Mouse (Mus musculus) spleen, adult 2 months (tissue): Measurements from ENCODE around the gene Gna12. TPM values are rescaled to one million over a fixed set of nuclear protein-coding genes. Genes with fewer than 3 reads are reported as not detected.

Experiments used
- DNase-seq, 2 experiments: peaks; one replicate each; pipeline versions ENCODE4 v3.0.0 to v3.0.0-alpha.2; 2012 to 2021; ENCODE audit warnings: low spot score in 2 of 2, low read depth in 1 of 2
- H3K27ac ChIP-seq: fragments of 200-500 bp; 2 replicates; pipeline ENCODE4 v1.5.1; 2012; ENCODE audit warnings: low read length, inconsistent platforms; ENCODE audit not compliant: insufficient read depth
- H3K27me3 ChIP-seq: fragments of 200-500 bp; 2 replicates; pipeline ENCODE4 v1.6.1; 2012; ENCODE audit warnings: mild to moderate bottlenecking, moderate library complexity, low read length, inconsistent platforms; ENCODE audit not compliant: control insufficient read depth, insufficient read depth
- H3K36me3 ChIP-seq: fragments of 200-500 bp; 2 replicates; pipeline ENCODE4 v1.6.1; 2012; ENCODE audit warnings: mild to moderate bottlenecking, low read length, inconsistent platforms; ENCODE audit not compliant: control insufficient read depth, insufficient read depth
- H3K4me1 ChIP-seq: fragments of 200-500 bp; 2 replicates; pipeline ENCODE4 v1.6.1; 2011; ENCODE audit warnings: inconsistent platforms; ENCODE audit not compliant: control insufficient read depth, insufficient read depth, insufficient read length
- H3K4me3 ChIP-seq: fragments of 200-500 bp; 2 replicates; pipeline ENCODE4 v1.5.1; 2011; ENCODE audit warnings: mild to moderate bottlenecking, inconsistent platforms; ENCODE audit not compliant: insufficient read depth, insufficient read length; ENCODE audit errors: extremely low read depth
- CTCF ChIP-seq: fragments of 200-500 bp; IDR thresholded peaks from 2 replicates; pipeline ENCODE4 v1.5.1; 2011; ENCODE audit warnings: mild to moderate bottlenecking, inconsistent platforms; ENCODE audit not compliant: insufficient read depth, insufficient read length, insufficient replicate concordance; ENCODE audit errors: extremely low read depth
- POLR2A ChIP-seq: fragments of 200-500 bp; IDR thresholded peaks from 2 replicates; pipeline ENCODE4 v1.6.1; 2011; ENCODE audit warnings: low read depth, low read length, inconsistent platforms
- WGBS: fragments of 180-500 bp; shearing (Covaris S2); methylation state at CpG from one replicate; pipeline ENCODE4 v1.1.7; 2018; 5-methylcytosine and 5-hydroxymethylcytosine counted together
- polyA plus RNA-seq: library from polyadenylated mRNA; depleted of rRNA; stranded (reverse); fragments of >200 nt; gene quantifications from 2 replicates; pipeline ENCODE4 v1.2.3, GENCODE M21; 2012

The Gna12 gene
- polyA plus RNA-seq, 1 experiment, result 66.8 TPM

- H3K27ac ChIP-seq, result no peak overlapping the region
- 82% methylated on average over 8 of the region's 8 CpGs for WGBS
- no peaks in the 10 kb centered on the region for H3K4me1 ChIP-seq
- H3K4me3 ChIP-seq, result no peak overlapping the region
- H3K36me3 ChIP-seq, result peaks cover 13% of the 10 kb centered on the region
- no peak for DNase-seq
- H3K27me3 ChIP-seq, result no peaks in the 10 kb centered on the region
- TF ChIP-seq POLR2A (no peak), CTCF (no peak)
These were observed 48.2 kb downstream of the Gna12 start for GRCm38 (mm10) chr5:140781886-140782572.

GRCm38 (mm10) chr5:140781122-140781521 lies 49.1 kb downstream of the Gna12 start:
- no peak for DNase-seq
- no peak for TF ChIP-seq POLR2A
- TF ChIP-seq CTCF, result no peak
- Histone ChIP-seq H3K4me3 (no peak overlapping the region), H3K27me3 (no peaks in the 10 kb centered on the region), H3K4me1 (no peaks in the 10 kb centered on the region), H3K27ac (no peak overlapping the region), H3K36me3 (peaks cover 13% of the 10 kb centered on the region)
- WGBS, result 79% methylated on average over 5 of the region's 5 CpGs

GRCm38 (mm10) chr5:140776968-140777367 lies 53.3 kb downstream of the Gna12 start:
- Histone ChIP-seq H3K36me3 (peaks cover 1% of the 10 kb centered on the region; the same call in 1 of the 2 replicates), H3K27ac (no peak overlapping the region), H3K4me3 (no peak overlapping the region), H3K4me1 (peaks cover 6% of the 10 kb centered on the region; the same call in 1 of the 2 replicates), H3K27me3 (no peaks in the 10 kb centered on the region)
- WGBS, result 65% methylated on average over 9 of the region's 9 CpGs
- DNase-seq, result no peak
- TF ChIP-seq CTCF, result no peak
- TF ChIP-seq POLR2A, result no peak

- 93% methylated on average over 4 of the region's 4 CpGs for WGBS
- TF ChIP-seq POLR2A, result no peak
- no peak for TF ChIP-seq CTCF
- no peak overlapping the region for H3K27ac ChIP-seq
- no peaks in the 10 kb centered on the region for H3K27me3 ChIP-seq
- DNase-seq, result no peak
- no peaks in the 10 kb centered on the region; the same call in 1 of the 2 replicates for H3K36me3 ChIP-seq
- H3K4me1 ChIP-seq, result peaks cover 15% of the 10 kb centered on the region; the same call in 1 of the 2 replicates
- H3K4me3 ChIP-seq, result no peak overlapping the region
These were observed 55.1 kb downstream of the Gna12 start for GRCm38 (mm10) chr5:140775111-140775510.

- Histone ChIP-seq H3K27me3 (no peaks in the 10 kb centered on the region), H3K27ac (peak overlapping the region; percentile 44), H3K4me1 (peaks cover 15% of the 10 kb centered on the region; the same call in 1 of the 2 replicates), H3K4me3 (no peak overlapping the region), H3K36me3 (no peaks in the 10 kb centered on the region)
- WGBS, result 19% methylated on average over 7 of the region's 7 CpGs
- DNase-seq, result no peak
- TF ChIP-seq POLR2A (no peak), CTCF (no peak)
These were observed 58.1 kb downstream of the Gna12 start for GRCm38 (mm10) chr5:140772158-140772557.

GRCm38 (mm10) chr5:140771612-140772011 lies 58.6 kb downstream of the Gna12 start:
- DNase-seq, result no peak
- no peaks in the 10 kb centered on the region for H3K27me3 ChIP-seq
- peak overlapping the region; percentile 40 for H3K27ac ChIP-seq
- peaks cover 15% of the 10 kb centered on the region; the same call in 1 of the 2 replicates for H3K4me1 ChIP-seq
- WGBS, result 17% methylated on average over 6 of the region's 6 CpGs
- TF ChIP-seq CTCF, result no peak
- no peak for TF ChIP-seq POLR2A
- no peak overlapping the region for H3K4me3 ChIP-seq
- H3K36me3 ChIP-seq, result no peaks in the 10 kb centered on the region

GRCm38 (mm10) chr5:140768333-140768732 lies 61.9 kb downstream of the Gna12 start:
- TF ChIP-seq CTCF, result no peak
- TF ChIP-seq POLR2A, result no peak
- peak overlapping the region; percentile 60; the same call in 1 of the 2 replicates for H3K27ac ChIP-seq
- peaks cover 35% of the 10 kb centered on the region; the same call in 1 of the 2 replicates for H3K4me1 ChIP-seq
- no peaks in the 10 kb centered on the region for H3K36me3 ChIP-seq
- no peak overlapping the region for H3K4me3 ChIP-seq
- WGBS, result 78% methylated on average over 5 of the region's 5 CpGs
- H3K27me3 ChIP-seq, result no peaks in the 10 kb centered on the region
- DNase-seq, result no peak
